Mouse (Mus musculus) left cerebral cortex, postnatal 4 days (tissue): ENCODE measurements around the gene Cers6. TPM values are rescaled to one million over a fixed set of nuclear protein-coding genes. Genes with fewer than 3 reads are reported as not detected.

Experiments
- DNase-seq: peaks from one replicate; pipeline ENCODE4 v3.0.0-alpha.2; 2022
- intact Hi-C: fragments of 180-260 bp; cut with DNase I; formaldehyde crosslinking; loops from one replicate; pipeline ENCODE4 v1.15.1; 2025
- total RNA-seq, 2 experiments: library from RNA; stranded (reverse); gene quantifications; 2 replicates each; pipeline ENCODE4 v1.2.3; 2021

The Cers6 gene
- total RNA-seq, 2 experiments from 2014 or later, result 78.1 to 87.2 TPM

- intact Hi-C loops, result no loop called here
- no peak for DNase-seq
Measured at GRCm38 (mm10) chr2:68874575-68874974, 13.3 kb downstream of the Cers6 start.

GRCm38 (mm10) chr2:68879071-68879651, 17.9 kb downstream of the Cers6 start:
- intact Hi-C loops, result no loop called here
- DNase-seq, result no peak

DNA sequence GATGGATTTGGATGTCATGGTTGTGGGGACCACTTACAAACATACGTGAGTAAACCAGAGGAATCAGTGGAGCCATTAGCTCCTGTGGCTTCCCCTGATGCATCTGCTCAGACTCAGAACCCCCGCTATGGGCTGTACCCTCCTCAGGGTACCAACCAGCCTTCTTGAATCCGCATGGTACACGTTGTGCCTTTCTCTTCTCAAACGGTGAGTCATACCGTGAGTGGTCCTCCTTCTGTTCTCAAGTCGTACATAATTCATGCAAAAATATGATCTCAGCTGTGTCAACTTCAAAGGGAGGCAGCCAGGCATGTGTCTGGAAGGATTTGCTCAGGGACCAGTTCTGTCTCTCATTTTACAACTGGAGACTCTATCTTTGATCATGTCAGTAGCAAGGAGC, 23.3 kb downstream of the Cers6 start:
- intact Hi-C loops, result no loop called here
- no peak for DNase-seq

DNA sequence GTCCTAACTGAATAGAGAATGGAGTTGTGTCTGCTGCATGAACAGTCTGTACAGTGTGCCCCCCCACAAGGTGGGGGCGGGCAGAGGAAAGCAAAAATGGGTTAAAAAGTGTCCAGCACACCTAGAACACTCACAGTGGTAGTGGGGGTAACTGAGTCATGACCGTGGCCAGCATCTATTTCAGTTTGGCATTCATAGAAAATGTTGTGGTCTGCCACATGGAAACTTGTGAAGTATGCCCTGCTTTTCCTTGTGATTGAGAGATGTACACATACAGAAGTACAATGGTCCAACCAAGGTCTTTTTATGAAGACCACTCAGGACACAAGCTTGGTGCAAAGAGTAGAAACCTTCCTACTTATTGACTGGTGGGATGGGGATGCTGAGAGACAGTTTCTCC, 24.0 kb downstream of the Cers6 start:
- intact Hi-C loops, result no loop called here
- DNase-seq, result no peak

DNA sequence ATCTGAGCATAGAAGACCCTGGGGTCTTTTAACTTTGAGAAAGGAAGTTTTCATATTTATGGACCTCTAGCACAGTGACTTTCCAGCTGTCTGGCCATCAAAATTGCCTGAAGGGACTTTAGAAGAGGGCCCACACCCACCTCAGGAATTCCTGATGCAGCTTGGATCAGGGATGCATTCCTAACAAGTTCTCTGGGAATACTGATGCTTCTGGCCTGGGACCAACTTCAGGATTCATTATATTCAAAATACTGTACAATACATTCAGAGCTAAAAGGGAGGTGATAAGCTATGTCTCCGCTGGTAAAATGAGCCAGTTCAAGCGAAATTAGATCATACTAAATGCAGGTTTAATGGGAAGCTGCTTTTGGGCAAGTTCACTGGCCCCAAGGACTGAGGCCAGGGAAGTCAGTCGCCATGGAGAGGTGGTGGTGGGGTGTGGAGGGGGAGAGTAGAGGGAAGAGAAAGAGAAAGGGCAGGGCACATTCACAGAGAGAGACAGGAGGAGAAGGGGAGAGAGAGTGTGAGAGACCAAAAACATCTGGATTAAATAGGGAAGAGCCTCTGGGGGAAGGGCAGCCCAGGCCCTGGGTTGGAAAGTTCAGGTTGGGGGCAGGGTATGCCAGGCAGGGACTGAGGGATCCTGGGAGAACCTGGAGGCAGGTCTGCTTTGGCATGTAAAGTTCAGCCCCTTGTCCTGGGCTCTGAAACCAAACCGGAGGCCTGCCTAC, 24.7 kb downstream of the Cers6 start:
- intact Hi-C loops, result no loop called here
- DNase-seq, result no peak

DNA sequence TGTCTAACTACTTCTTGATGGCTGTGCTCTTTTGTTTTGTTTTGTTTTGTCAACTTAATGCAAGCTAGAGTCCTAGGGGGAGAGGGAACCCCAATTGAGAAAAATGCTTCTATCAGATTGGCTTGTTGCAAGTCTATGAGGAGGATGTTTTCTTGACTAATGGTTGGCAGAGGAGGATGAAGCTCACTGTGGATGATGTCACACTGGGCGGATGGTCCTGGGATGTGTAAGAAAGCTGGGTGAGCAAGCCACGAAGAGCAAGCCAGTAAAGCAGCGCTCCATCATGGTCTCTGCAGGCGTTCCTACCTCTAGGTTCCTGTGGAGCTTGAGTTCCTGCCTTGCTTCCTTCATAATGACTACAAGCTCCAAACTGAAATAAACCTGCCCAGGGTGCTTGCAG, 25.4 kb downstream of the Cers6 start:
- intact Hi-C loops, result no loop called here
- DNase-seq, result no peak

DNA sequence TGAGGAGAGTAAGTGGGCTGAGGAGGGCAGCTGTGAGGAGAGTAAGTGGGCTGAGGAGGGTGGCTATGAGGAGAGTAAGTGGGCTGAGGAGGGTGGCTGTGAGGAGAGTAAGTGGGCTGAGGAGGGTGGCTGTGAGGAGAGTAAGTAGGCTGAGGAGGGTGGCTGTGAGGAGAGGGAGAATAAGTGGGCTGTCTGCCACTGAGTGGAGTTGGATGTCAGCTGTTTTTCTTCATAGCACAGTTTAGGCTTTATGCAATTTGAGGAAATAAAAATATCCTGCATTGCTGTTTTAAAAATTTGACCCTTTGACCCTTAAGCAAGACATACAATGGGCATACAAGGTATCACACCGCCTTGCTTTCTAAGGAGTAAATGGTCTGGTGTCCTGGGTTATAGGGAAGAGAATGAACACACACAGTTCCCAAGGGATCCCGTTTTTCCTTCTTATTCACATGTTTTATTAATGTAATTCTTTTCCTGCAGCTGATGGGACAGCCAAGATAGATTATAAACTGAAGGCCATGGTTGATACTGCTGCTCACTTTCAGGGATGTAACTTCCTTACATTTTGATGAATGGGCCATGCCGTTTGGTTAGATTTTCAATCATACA, 27.0 kb downstream of the Cers6 start:
- intact Hi-C loops, result no loop called here
- no peak for DNase-seq

DNA sequence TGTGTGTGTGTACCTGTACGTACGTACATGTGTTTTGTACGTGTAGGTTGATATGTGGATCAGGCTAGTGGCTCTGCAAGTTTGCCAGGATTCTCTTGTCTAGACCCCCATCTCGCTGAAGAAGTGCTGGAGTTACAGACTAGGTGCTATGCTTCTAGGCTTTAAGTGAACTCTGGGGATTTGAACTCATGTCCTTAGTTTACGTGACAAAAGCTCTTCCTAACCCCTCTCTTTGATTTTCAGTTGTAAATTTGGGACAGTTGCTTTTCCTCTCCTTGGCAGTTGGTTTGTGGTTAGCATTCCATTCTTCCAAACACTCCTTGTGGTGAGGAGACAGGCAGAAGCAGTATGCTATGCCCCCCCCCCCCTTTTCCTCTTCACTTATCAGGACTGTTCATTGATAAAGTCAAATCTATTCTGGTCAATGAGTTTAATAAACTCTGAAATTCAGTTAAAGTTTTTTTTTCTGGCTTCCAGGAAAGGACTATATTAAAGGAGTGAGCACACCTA, 28.5 kb downstream of the Cers6 start:
- DNase-seq, result no peak
- intact Hi-C loops, result no loop called here

GRCm38 (mm10) chr2:68892476-68892875, 31.2 kb downstream of the Cers6 start:
- DNase-seq, result no peak
- intact Hi-C loops, result no loop called here

- no peak for DNase-seq
- intact Hi-C loops, result no loop called here
Measured at GRCm38 (mm10) chr2:68895044-68895764, 34.0 kb downstream of the Cers6 start.

- no peak for DNase-seq
- intact Hi-C loops, result no loop called here
Measured at GRCm38 (mm10) chr2:68896196-68896595, 35.0 kb downstream of the Cers6 start.

- DNase-seq, result no peak
- intact Hi-C loops, result no loop called here
Measured at GRCm38 (mm10) chr2:68899770-68900521, 38.7 kb downstream of the Cers6 start.

GRCm38 (mm10) chr2:68900640-68901378, 39.6 kb downstream of the Cers6 start:
- no peak for DNase-seq
- intact Hi-C loops, result no loop called here

DNA sequence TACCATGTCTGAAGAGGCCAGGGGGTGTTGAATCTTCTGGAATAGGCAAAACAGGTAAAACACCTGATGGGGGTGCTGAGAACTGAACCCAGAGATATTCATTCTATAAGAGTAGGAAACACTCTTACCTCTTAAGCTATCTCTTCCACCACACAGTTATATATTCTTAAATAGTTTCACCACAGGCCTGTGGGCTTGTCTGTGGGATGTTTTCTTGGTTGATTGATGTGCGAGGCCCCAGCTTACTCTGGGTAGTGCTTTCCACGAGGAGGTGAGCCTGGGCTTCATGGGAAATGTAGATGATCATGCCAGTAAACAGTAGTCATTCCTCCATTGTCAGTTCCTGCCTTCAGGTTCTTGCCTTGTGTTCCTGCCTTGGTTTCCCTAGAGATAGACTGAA, 40.5 kb downstream of the Cers6 start:
- intact Hi-C loops, result no loop called here
- no peak for DNase-seq

DNA sequence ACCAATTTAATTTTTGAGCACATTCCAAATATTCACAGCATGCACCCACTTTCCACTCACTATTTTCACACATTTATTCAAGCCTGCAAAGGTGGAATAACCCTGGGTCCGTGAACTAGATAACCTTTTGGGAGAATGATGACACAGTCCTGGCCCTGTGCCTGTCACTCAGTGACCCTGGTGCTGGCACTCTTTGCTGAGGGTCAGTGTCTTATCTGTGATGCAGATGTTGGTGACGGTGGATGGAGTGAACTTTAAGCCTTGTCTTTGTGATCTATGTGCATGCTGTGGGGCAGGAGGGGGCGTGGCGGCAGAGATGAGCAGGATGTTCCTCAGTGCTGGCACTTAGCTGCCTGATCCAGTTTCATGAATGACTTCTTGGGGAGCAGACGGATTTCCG, 41.3 kb downstream of the Cers6 start:
- no peak for DNase-seq
- intact Hi-C loops, result no loop called here

DNA sequence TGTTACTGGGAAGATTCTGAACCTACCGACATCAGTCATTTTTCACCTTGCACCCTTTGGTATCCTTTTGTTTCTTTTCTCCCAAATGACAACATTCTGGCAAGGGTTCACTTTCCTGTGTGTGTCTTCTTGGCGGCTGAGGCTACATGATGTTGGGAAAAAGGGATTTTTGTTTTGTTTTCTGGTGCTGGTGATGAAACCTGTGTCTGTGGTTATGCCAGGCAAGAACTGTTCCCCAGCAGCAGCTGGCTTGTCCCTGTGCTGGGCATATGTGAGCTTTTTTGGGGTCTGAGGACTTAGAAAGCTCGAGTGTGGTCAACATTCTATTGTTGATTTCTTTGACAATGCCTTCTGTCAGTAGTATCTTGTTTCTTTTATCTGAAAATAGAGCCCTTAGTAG, 45.7 kb downstream of the Cers6 start:
- DNase-seq, result no peak
- intact Hi-C loops, result no loop called here

- DNase-seq, result no peak
- intact Hi-C loops, result no loop called here
Measured at GRCm38 (mm10) chr2:68907721-68908463, 46.7 kb downstream of the Cers6 start.

GRCm38 (mm10) chr2:68910727-68911126, 49.5 kb downstream of the Cers6 start:
- no peak for DNase-seq
- intact Hi-C loops, result no loop called here
